Mouse (Mus musculus) liver, adult 2 months (tissue): ENCODE measurements around the gene R3hcc1l.

Experiments
- CTCF ChIP-seq: fragments of 200-500 bp; IDR thresholded peaks from 2 replicates; pipeline ENCODE4 v1.5.1; 2011; ENCODE audit warnings: low read depth, low read length, control low read depth
- POLR2A ChIP-seq: fragments of 200-500 bp; IDR thresholded peaks from 2 replicates; pipeline ENCODE4 v1.6.1; 2011; ENCODE audit warnings: low read length, control low read depth; ENCODE audit not compliant: insufficient read depth; ENCODE audit errors: extremely low read depth

GRCm38 (mm10) chr19:42537600-42537999 lies 19.0 kb downstream of the R3hcc1l start:
- TF ChIP-seq CTCF (peak; percentile 52), POLR2A (no peak)
